Mouse (Mus musculus) cortical plate, adult 2 months (tissue): ENCODE results near the gene Tspan14. TPM values are rescaled to one million over a fixed set of nuclear protein-coding genes. Genes with fewer than 3 reads are reported as not detected.

Source experiments
- H3K27ac ChIP-seq: fragments of 200-500 bp; 2 replicates; pipeline ENCODE4 v1.5.1; 2012; ENCODE audit warnings: low read length, control low read depth, inconsistent platforms; ENCODE audit not compliant: insufficient read depth
- H3K4me1 ChIP-seq: fragments of 200-500 bp; 2 replicates; pipeline ENCODE4 v1.6.1; 2011; ENCODE audit warnings: low read length; ENCODE audit not compliant: control insufficient read depth, insufficient read depth
- H3K4me3 ChIP-seq: fragments of 200-500 bp; 2 replicates; pipeline ENCODE4 v1.5.1; 2011; ENCODE audit warnings: mild to moderate bottlenecking, low read length, control low read depth; ENCODE audit not compliant: insufficient read depth
- CTCF ChIP-seq: fragments of 200-500 bp; IDR thresholded peaks from 2 replicates; pipeline ENCODE4 v1.5.1; 2011; ENCODE audit warnings: mild to moderate bottlenecking, control low read depth, low read length; ENCODE audit not compliant: insufficient read depth; ENCODE audit errors: extremely low read depth
- POLR2A ChIP-seq: fragments of 200-500 bp; IDR thresholded peaks from 2 replicates; pipeline ENCODE4 v1.6.1; 2011; ENCODE audit warnings: mild to moderate bottlenecking, low read length, control low read depth; ENCODE audit not compliant: insufficient read depth; ENCODE audit errors: extremely low read depth
- polyA plus RNA-seq: library from polyadenylated mRNA; depleted of rRNA; stranded (reverse); fragments of >200 nt; gene quantifications from 2 replicates; pipeline ENCODE4 v1.2.3, GENCODE M21; 2012

Tspan14 gene
- polyA plus RNA-seq, 1 experiment: 61.0 TPM

DNA sequence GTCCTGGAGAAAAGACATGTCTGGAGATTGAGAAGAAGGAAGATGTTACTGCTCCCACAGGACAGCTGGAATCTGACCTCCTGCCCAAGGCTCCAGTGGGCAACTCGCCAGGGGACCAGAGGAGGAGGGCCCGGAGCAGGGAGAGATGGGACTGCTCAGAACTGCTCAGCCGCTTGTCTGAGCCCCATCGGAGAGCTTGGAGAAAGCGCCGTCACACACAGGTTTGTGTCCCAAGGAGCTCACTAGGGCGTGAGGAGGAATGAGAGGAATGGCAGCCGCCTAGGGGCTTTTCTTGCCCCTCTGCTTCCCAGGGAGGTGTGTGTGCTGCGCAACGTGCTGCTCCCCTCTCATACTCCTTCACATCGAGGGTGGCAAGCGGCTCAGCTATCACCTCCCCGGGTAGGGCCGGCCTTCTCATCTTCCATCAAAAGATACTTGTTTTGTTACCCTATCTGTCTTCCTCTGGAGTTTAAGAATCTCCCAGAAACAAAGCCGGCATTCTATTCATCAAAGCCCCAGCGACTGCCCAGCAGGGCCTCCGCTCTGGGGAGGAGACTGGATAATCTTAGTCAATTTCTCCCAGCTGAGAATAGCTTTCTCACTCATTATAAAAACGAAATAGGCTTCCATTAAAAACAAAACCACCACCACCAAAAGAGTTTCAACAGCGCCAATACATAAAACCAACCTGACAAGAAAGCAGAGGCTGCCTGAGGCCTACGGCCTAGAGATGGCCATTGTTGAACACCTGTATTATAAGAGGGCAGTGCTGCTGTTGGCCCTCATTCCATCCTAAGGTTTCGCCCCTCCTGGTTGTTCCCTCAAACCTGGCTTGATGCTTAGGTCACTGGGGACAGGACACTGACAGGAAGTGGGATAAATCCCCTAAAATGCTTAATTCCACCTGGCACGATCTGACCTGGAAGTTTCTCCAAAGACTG, 37.9 kb upstream of the Tspan14 start:
- H3K27ac ChIP-seq: no peak overlapping the region
- H3K4me3 ChIP-seq: no peak overlapping the region
- TF ChIP-seq POLR2A (no peak), CTCF (no peak)
- H3K4me1 ChIP-seq: peaks cover 2% of the 10 kb centered on the region; the same call in 1 of the 2 replicates

DNA sequence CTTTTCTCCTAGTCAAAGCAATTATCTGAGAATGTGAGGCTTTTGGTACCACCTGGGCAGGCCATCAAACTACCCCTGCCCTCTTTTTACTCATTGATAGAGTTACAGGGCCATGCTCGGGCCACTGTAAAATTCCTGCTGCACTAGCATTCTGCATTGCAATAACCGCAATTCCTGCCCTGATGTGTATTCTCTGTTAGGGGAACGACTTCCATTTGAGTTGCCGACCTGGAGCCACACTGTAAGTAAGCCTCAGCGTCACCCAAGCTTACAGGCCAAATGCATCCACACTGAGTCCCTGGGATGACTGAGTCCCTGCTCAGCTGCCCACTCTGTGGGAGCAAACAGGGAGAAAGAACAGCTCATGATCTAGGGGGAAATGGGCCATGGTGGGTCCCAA, 35.0 kb upstream of the Tspan14 start:
- H3K4me3 ChIP-seq: no peak overlapping the region
- no peaks in the 10 kb centered on the region for H3K4me1 ChIP-seq
- H3K27ac ChIP-seq: no peak overlapping the region
- TF ChIP-seq CTCF: no peak
- TF ChIP-seq POLR2A: no peak

DNA sequence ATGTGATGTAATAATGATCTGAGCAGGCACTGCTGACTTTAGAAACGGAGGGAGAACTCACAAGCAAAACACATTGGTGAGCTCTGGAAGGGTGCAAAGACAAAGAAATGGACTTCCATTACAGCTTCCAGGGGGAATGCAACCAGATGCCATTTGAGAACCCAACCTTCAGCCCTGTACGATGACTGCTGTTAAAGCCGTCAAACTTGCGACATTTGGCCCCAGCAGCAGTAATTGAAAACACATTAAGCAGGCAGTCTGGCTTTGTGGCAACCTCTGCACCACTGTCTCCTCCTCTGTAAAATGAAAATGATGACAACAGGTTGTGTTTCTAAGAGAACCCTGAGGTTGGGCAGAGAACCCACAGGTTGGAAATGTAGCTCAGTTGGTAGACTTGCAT, 34.2 kb upstream of the Tspan14 start:
- Histone ChIP-seq H3K27ac (no peak overlapping the region), H3K4me1 (no peaks in the 10 kb centered on the region), H3K4me3 (no peak overlapping the region)
- TF ChIP-seq CTCF (no peak), POLR2A (no peak)

DNA sequence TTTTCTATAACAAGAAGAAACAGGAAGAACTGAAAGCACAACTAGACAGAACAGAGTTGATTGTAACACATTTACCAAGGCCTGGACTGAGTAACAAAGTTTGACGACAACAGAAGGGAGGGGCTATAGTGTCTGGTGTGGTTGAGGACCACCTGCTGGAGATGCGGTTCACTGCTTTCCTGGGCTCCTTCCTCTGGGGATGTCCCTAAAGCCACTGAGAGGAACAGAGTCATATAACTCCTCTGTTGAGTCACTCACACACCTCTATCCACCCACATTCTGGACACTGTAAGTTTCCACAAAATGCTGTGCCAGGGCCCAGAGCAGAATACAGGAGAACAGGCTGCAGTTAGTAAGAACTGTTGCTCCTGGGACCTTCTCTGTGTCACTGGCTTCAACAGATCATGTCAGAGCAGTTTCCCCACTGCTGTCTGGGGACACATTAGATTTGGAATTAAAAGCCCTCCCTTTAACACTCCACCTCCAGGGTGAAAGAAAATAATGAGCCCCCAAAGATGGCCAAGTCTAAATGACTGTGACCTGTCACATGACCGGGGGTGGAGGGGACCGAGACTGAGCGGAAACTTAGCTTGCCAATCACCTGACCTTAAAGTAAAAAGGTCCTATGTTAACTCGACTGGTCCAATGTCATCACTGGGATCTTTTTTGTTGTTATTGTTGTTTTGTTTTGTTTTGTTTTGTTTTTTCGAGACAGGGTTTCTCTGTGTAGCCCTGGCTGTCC, 33.5 kb upstream of the Tspan14 start:
- TF ChIP-seq CTCF (no peak), POLR2A (no peak)
- H3K4me1 ChIP-seq: no peaks in the 10 kb centered on the region
- no peak overlapping the region for H3K4me3 ChIP-seq
- no peak overlapping the region for H3K27ac ChIP-seq

DNA sequence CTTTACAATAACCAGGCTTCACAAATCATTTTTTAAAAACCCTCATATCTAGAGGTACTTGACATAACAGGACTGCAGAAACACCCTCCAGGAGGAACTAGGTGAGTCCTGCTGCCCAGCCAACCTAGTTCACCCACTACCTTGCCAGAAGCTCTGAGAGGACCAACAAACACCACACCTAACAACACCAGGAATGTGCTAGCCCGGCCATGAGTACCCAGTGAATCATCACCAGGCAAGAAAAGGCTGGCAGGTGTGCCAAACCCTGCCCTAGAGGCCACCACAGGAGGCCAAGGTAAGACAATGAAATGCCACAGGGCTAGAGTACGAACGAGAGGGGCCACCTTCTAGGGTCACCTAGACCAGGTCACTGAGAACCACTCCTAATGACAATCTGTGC, 29.6 kb upstream of the Tspan14 start:
- no peaks in the 10 kb centered on the region for H3K4me1 ChIP-seq
- no peak overlapping the region for H3K27ac ChIP-seq
- H3K4me3 ChIP-seq: no peak overlapping the region
- TF ChIP-seq CTCF: no peak
- no peak for TF ChIP-seq POLR2A

DNA sequence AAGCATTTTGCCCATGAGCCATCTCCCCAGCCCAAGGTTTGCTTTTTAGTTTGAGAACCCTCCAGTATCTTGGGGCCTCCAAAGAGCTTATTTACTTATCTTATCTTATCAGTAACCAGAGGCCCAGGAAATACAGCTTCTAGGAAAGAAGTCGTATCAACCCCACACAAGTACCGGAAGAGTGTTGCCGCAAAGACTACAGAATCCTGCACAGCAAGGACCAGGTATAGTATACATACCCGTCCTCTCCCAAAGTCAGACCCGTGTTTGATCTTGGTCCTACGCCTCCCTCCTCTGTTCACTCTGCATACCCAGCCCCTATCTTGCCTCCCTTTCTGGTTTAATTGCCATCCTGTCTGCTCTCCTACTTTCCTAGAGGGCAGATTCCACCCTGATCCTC, 25.9 kb upstream of the Tspan14 start:
- H3K4me3 ChIP-seq: no peak overlapping the region
- H3K4me1 ChIP-seq: no peaks in the 10 kb centered on the region
- TF ChIP-seq CTCF (no peak), POLR2A (no peak)
- no peak overlapping the region for H3K27ac ChIP-seq

DNA sequence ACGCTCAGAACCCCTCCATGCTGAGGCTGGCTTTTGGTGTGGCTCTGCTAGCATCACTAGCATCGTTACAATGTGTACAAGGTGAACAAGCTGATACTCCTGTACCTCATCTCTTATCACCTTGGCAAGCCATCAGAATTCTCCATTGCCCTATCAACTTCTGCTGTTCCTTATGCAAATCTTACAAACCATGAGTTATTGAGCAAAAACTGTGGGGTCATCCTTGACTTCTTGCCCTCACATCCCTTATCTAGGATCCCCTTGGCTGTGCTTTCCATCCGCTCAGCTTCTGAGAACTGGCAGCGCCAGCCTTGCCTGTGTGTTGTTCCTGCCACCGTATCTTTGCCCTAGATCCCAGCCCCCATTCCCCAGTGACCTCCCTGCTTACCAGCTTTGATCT, 22.2 kb upstream of the Tspan14 start:
- TF ChIP-seq POLR2A: no peak
- no peak for TF ChIP-seq CTCF
- H3K4me1 ChIP-seq: no peaks in the 10 kb centered on the region
- H3K4me3 ChIP-seq: no peak overlapping the region
- H3K27ac ChIP-seq: no peak overlapping the region

DNA sequence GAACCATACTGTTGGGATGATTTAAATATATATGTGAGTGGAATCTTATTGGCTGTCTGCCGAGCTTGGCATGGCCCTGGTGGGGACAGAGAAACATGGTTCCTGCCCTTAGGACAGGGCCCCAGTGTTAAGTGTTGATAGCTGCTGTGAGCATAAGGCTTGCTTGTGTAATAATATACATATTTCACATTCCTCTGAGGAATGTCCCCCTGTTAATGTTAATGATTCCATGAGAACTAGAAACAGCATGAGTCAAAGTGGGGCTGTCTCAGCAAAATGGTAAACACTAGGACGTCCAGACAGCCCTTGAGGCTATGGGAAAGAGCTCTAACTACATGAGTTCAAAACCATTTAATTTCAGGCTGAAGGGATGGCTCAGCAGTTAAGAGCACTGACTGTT, 20.6 kb upstream of the Tspan14 start:
- Histone ChIP-seq H3K4me3 (no peak overlapping the region), H3K27ac (no peak overlapping the region), H3K4me1 (no peaks in the 10 kb centered on the region)
- no peak for TF ChIP-seq POLR2A
- TF ChIP-seq CTCF: no peak

DNA sequence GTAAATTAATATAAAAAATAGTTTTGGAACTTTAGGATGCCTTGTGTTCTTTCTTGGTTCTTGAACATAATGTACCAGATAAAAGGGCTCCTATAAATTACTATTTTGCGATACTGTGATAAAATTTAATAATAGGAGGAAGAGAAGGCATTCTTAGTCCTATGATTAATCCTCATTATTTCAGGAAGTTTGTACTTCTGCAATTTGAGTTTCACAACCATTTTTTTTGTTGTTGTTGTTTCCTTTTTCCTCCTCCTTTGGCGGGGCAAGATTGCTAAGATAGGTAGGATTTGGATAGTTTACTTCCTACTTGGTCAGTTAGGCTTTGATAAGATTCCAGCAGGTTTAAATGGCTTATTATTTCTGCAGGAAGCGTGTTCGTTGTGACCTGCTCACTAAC, 19.0 kb upstream of the Tspan14 start:
- Histone ChIP-seq H3K4me3 (no peak overlapping the region), H3K27ac (no peak overlapping the region), H3K4me1 (no peaks in the 10 kb centered on the region)
- TF ChIP-seq CTCF (no peak), POLR2A (no peak)

DNA sequence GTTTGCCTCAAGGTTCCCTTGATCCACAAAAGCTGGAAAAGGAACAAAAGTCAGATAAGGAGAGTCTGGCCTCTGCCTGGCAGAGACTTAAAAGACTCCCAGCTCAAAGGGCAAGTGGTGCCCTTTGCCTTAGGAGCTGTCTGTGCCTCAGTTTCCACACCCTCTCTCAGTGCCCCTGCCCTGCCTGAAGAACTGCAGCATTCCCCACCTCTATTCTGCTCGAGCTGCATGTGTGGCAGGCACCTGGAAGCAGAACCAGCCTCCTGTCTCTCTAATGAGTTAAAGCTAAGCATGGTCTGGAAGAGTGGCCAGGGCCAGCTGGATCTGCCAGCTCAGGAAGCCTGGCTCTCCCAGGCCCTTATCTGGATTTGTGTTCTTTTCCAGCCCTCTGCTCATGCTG, 13.1 kb upstream of the Tspan14 start:
- TF ChIP-seq POLR2A (no peak), CTCF (no peak)
- Histone ChIP-seq H3K4me3 (no peak overlapping the region), H3K4me1 (no peaks in the 10 kb centered on the region), H3K27ac (no peak overlapping the region)
